Mouse (Mus musculus) frontal cortex, postnatal 36 days (tissue): ENCODE measurements at regions not wholly inside any gene's neighbourhood (a gene's known extent, or its start where the extent isn't known, plus 50 kb on each side); places are given as distances from the start of the nearest gene placed in this dataset.
"Not testable (repeated sequence)": the region's sequence is repeated elsewhere in the genome, so short reads cannot be mapped to it uniquely, and the experiment has no call there.

Source experiments
- DNase-seq, 2 experiments: peaks; one replicate each; pipeline ENCODE4 v3.0.0; 2022; ENCODE audit warnings: low spot score in 2 of 2

- peak in 1 of 2 experiments; percentile 22 for DNase-seq
Measured at GRCm38 (mm10) chr19:18033599-18033998, 196.2 kb upstream of the Pcsk5 start.

- DNase-seq: peak in 1 of 2 experiments; percentile 24
Measured at GRCm38 (mm10) chr19:18025877-18026276, 188.4 kb upstream of the Pcsk5 start.

- DNase-seq: no peak
Measured at GRCm38 (mm10) chr19:18020351-18020750, 182.9 kb upstream of the Pcsk5 start.

- DNase-seq: no peak
Measured at GRCm38 (mm10) chr19:18015371-18015770, 177.9 kb upstream of the Pcsk5 start.

GRCm38 (mm10) chr19:18012029-18012428 is 174.6 kb upstream of the Pcsk5 start:
- no peak for DNase-seq

- no peak for DNase-seq
Measured at GRCm38 (mm10) chr19:17997561-17997960, 160.1 kb upstream of the Pcsk5 start.

- DNase-seq: peak; percentile 21 to 61
Measured at GRCm38 (mm10) chr19:17983416-17983815, 146.0 kb upstream of the Pcsk5 start.

- no peak for DNase-seq
Measured at GRCm38 (mm10) chr19:17965566-17965965, 128.1 kb upstream of the Pcsk5 start.

- DNase-seq: no peak
Measured at GRCm38 (mm10) chr19:17958440-17958839, 121.0 kb upstream of the Pcsk5 start.

- no peak for DNase-seq
Measured at GRCm38 (mm10) chr19:17932665-17933064, 95.2 kb upstream of the Pcsk5 start.

- not testable (repeated sequence) for DNase-seq
Measured at GRCm38 (mm10) chr19:17927121-17927520, 89.7 kb upstream of the Pcsk5 start.

- peak in 1 of 2 experiments; percentile 8 for DNase-seq
Measured at GRCm38 (mm10) chr19:17907579-17907978, 70.1 kb upstream of the Pcsk5 start.

- no peak for DNase-seq
Measured at GRCm38 (mm10) chr19:17904120-17904519, 66.7 kb upstream of the Pcsk5 start.

GRCm38 (mm10) chr19:17892615-17893014 is 55.2 kb upstream of the Pcsk5 start:
- no peak for DNase-seq
